Mouse (Mus musculus): ENCODE measurements around the gene Rgp1. TPM values are rescaled to one million over a fixed set of nuclear protein-coding genes. Genes with fewer than 3 reads are reported as not detected.

Rgp1 gene
- polyA plus RNA-seq, 1 experiment: 28.6 TPM

- no peak overlapping the region for H3ac ChIP-seq (ENCODE audit: control insufficient read depth, insufficient read length)
- H3K79me2 ChIP-seq (ENCODE audit: control insufficient read depth, insufficient read depth): no peaks in the 10 kb centered on the region
- no peak overlapping the region for H3K4me3 ChIP-seq
- TF ChIP-seq CEBPB (IDR thresholded peaks at IDR 0.05; ENCODE audit: insufficient read depth, poor library complexity, severe bottlenecking) (no peak), MYOG (IDR thresholded peaks at IDR 0.05; ENCODE audit: control insufficient read depth in 1 of 3, insufficient read depth in 1 of 3, insufficient read length in 2 of 3, low read depth in 2 of 3) (no peak), POLR2AphosphoS2 (IDR thresholded peaks at IDR 0.05; ENCODE audit: insufficient read length, low read depth) (no peak), REST (IDR thresholded peaks at IDR 0.05; ENCODE audit: insufficient read depth, insufficient read length) (no peak), MAX (IDR thresholded peaks at IDR 0.05; ENCODE audit: low read depth) (no peak), TCF3 (IDR thresholded peaks at IDR 0.05; ENCODE audit: insufficient read length, low read depth) (no peak), USF1 (IDR thresholded peaks at IDR 0.05; ENCODE audit: low read depth) (no peak), E2F4 (IDR thresholded peaks at IDR 0.05; ENCODE audit: insufficient read depth) (no peak), TCF12 (IDR thresholded peaks at IDR 0.05; ENCODE audit: insufficient read depth, poor library complexity, severe bottlenecking) (no peak), POLR2A (IDR thresholded peaks at IDR 0.05; ENCODE audit: insufficient read length, low read depth) (no peak), MYOD1 (IDR thresholded peaks at IDR 0.05; ENCODE audit: control insufficient read depth in 1 of 3, insufficient read length in 2 of 3, low read depth in 2 of 3) (no peak), SRF (IDR thresholded peaks at IDR 0.05; ENCODE audit: control insufficient read depth, insufficient read length, low read depth) (no peak)
- no peaks in the 10 kb centered on the region for H3K36me3 ChIP-seq (ENCODE audit: control insufficient read depth, insufficient read depth)
- H3K4me2 ChIP-seq (ENCODE audit: low read depth): no peak overlapping the region
- no peaks in the 10 kb centered on the region for H3K27me3 ChIP-seq (ENCODE audit: control insufficient read depth, insufficient read depth, insufficient read length)
These were observed 19.7 kb downstream of the Rgp1 start for GRCm38 (mm10) chr4:43598200-43598599.

DNA sequence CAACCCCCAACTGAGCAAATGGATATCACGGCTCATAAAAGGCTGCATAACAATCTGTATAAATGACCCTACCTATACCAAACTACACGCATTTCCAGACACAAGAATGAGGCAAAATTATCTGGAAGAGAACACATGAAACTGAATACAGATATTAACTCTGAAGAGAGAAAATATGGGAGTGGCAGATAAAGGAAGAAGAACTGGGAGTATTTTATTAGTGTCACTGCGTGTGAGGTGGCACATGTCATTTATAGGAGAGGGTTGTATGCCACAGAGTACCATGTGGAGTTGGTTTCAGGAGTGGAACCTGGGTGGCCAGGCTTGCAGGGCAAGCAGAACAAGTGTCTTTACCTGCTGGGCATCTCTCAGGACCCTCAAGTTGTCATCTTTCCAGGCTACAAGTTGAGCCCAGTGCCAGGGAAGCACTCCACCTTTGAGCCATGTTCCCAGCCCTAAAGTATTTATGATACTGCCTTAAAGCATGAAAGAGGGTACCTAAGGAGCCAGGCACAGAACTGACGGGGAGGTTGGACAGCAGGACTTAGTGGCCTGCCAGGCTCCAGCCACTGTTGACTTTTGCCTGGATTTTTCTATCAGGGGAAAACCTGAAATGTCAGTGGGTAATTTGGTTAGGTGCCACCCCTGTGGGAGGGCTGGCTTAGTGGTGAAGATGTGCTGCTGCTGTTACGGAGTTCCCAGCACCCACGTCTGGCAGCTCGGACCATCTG lies 20.3 kb downstream of the Rgp1 start:
- no peaks in the 10 kb centered on the region for H3K36me3 ChIP-seq (ENCODE audit: control insufficient read depth, insufficient read depth)

GRCm38 (mm10) chr4:43600195-43600934 lies 21.9 kb downstream of the Rgp1 start:
- Histone ChIP-seq H3ac (ENCODE audit: control insufficient read depth, insufficient read length) (no peak overlapping the region), H3K27me3 (ENCODE audit: control insufficient read depth, insufficient read depth, insufficient read length) (no peaks in the 10 kb centered on the region), H3K36me3 (ENCODE audit: control insufficient read depth, insufficient read depth) (no peaks in the 10 kb centered on the region), H3K4me3 (no peak overlapping the region), H3K79me2 (ENCODE audit: control insufficient read depth, insufficient read depth) (no peaks in the 10 kb centered on the region), H3K4me2 (ENCODE audit: low read depth) (no peak overlapping the region)
- TF ChIP-seq POLR2AphosphoS2 (IDR thresholded peaks at IDR 0.05; ENCODE audit: insufficient read length, low read depth) (no peak), POLR2A (IDR thresholded peaks at IDR 0.05; ENCODE audit: insufficient read length, low read depth) (no peak), SRF (IDR thresholded peaks at IDR 0.05; ENCODE audit: control insufficient read depth, insufficient read length, low read depth) (no peak), TCF12 (IDR thresholded peaks at IDR 0.05; ENCODE audit: insufficient read depth, poor library complexity, severe bottlenecking) (no peak), MAX (IDR thresholded peaks at IDR 0.05; ENCODE audit: low read depth) (no peak), USF1 (IDR thresholded peaks at IDR 0.05; ENCODE audit: low read depth) (no peak), TCF3 (IDR thresholded peaks at IDR 0.05; ENCODE audit: insufficient read length, low read depth) (no peak), MYOD1 (IDR thresholded peaks at IDR 0.05; ENCODE audit: control insufficient read depth in 1 of 3, insufficient read length in 2 of 3, low read depth in 2 of 3) (no peak)

More for the DNA sequence above, 20.3 kb downstream of the Rgp1 start:
- Histone ChIP-seq H3K4me2 (ENCODE audit: low read depth) (no peak overlapping the region), H3K27me3 (ENCODE audit: control insufficient read depth, insufficient read depth, insufficient read length) (no peaks in the 10 kb centered on the region), H3K79me2 (ENCODE audit: control insufficient read depth, insufficient read depth) (no peaks in the 10 kb centered on the region), H3K4me3 (no peak overlapping the region), H3ac (ENCODE audit: control insufficient read depth, insufficient read length) (no peak overlapping the region)
- TF ChIP-seq CEBPB (IDR thresholded peaks at IDR 0.05; ENCODE audit: insufficient read depth, poor library complexity, severe bottlenecking) (no peak), MYOG (IDR thresholded peaks at IDR 0.05; ENCODE audit: control insufficient read depth in 1 of 3, insufficient read depth in 1 of 3, insufficient read length in 2 of 3, low read depth in 2 of 3) (no peak), POLR2A (IDR thresholded peaks at IDR 0.05; ENCODE audit: insufficient read length, low read depth) (no peak), SRF (IDR thresholded peaks at IDR 0.05; ENCODE audit: control insufficient read depth, insufficient read length, low read depth) (no peak), REST (IDR thresholded peaks at IDR 0.05; ENCODE audit: insufficient read depth, insufficient read length) (no peak), E2F4 (IDR thresholded peaks at IDR 0.05; ENCODE audit: insufficient read depth) (no peak), MAX (IDR thresholded peaks at IDR 0.05; ENCODE audit: low read depth) (no peak), POLR2AphosphoS2 (IDR thresholded peaks at IDR 0.05; ENCODE audit: insufficient read length, low read depth) (no peak), USF1 (IDR thresholded peaks at IDR 0.05; ENCODE audit: low read depth) (no peak), MYOD1 (IDR thresholded peaks at IDR 0.05; ENCODE audit: control insufficient read depth in 1 of 3, insufficient read length in 2 of 3, low read depth in 2 of 3) (no peak), TCF3 (IDR thresholded peaks at IDR 0.05; ENCODE audit: insufficient read length, low read depth) (no peak), TCF12 (IDR thresholded peaks at IDR 0.05; ENCODE audit: insufficient read depth, poor library complexity, severe bottlenecking) (no peak)

DNA sequence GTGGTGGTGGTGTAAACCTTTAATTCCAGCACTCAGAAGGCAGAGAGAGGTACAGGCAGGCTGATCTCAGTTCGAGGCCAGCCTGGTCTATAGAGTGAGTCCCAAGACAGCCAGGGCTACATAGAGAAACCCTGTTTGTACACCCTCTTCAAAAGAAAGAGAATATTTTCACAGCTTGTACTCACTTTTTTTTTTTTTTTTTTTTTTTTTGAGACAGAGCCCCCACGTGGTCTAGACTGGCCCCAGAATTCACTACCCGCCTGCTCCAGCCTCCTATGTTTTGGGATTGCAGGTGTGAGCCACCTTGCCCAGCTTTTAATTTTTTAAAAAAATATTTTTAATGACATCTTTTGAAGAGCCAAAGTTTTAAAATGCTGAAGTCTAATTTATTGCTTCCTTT lies 25.6 kb downstream of the Rgp1 start:
- H3K4me3 ChIP-seq: no peak overlapping the region
- H3K36me3 ChIP-seq (ENCODE audit: control insufficient read depth, insufficient read depth): no peaks in the 10 kb centered on the region
- no peak for TF ChIP-seq TCF3 (IDR thresholded peaks at IDR 0.05; ENCODE audit: insufficient read length, low read depth)
- no peak for TF ChIP-seq CEBPB (IDR thresholded peaks at IDR 0.05; ENCODE audit: insufficient read depth, poor library complexity, severe bottlenecking)
- TF ChIP-seq MYOG (IDR thresholded peaks at IDR 0.05; ENCODE audit: control insufficient read depth in 1 of 3, insufficient read depth in 1 of 3, insufficient read length in 2 of 3, low read depth in 2 of 3): no peak
- TF ChIP-seq E2F4 (IDR thresholded peaks at IDR 0.05; ENCODE audit: insufficient read depth): no peak
- TF ChIP-seq REST (IDR thresholded peaks at IDR 0.05; ENCODE audit: insufficient read depth, insufficient read length): no peak
- no peak for TF ChIP-seq MAX (IDR thresholded peaks at IDR 0.05; ENCODE audit: low read depth)
- TF ChIP-seq MYOD1 (IDR thresholded peaks at IDR 0.05; ENCODE audit: control insufficient read depth in 1 of 3, insufficient read length in 2 of 3, low read depth in 2 of 3): no peak
- TF ChIP-seq TCF12 (IDR thresholded peaks at IDR 0.05; ENCODE audit: insufficient read depth, poor library complexity, severe bottlenecking): no peak
- TF ChIP-seq POLR2AphosphoS2 (IDR thresholded peaks at IDR 0.05; ENCODE audit: insufficient read length, low read depth): no peak
- TF ChIP-seq POLR2A (IDR thresholded peaks at IDR 0.05; ENCODE audit: insufficient read length, low read depth): no peak
- no peak for TF ChIP-seq SRF (IDR thresholded peaks at IDR 0.05; ENCODE audit: control insufficient read depth, insufficient read length, low read depth)
- no peak for TF ChIP-seq USF1 (IDR thresholded peaks at IDR 0.05; ENCODE audit: low read depth)
- H3ac ChIP-seq (ENCODE audit: control insufficient read depth, insufficient read length): no peak overlapping the region
- H3K79me2 ChIP-seq (ENCODE audit: control insufficient read depth, insufficient read depth): no peaks in the 10 kb centered on the region
- H3K27me3 ChIP-seq (ENCODE audit: control insufficient read depth, insufficient read depth, insufficient read length): no peaks in the 10 kb centered on the region
- no peak overlapping the region for H3K4me2 ChIP-seq (ENCODE audit: low read depth)

Data from myocyte (in vitro differentiated cells).